Mouse (Mus musculus): ENCODE measurements around the gene Tmem231.

DNA sequence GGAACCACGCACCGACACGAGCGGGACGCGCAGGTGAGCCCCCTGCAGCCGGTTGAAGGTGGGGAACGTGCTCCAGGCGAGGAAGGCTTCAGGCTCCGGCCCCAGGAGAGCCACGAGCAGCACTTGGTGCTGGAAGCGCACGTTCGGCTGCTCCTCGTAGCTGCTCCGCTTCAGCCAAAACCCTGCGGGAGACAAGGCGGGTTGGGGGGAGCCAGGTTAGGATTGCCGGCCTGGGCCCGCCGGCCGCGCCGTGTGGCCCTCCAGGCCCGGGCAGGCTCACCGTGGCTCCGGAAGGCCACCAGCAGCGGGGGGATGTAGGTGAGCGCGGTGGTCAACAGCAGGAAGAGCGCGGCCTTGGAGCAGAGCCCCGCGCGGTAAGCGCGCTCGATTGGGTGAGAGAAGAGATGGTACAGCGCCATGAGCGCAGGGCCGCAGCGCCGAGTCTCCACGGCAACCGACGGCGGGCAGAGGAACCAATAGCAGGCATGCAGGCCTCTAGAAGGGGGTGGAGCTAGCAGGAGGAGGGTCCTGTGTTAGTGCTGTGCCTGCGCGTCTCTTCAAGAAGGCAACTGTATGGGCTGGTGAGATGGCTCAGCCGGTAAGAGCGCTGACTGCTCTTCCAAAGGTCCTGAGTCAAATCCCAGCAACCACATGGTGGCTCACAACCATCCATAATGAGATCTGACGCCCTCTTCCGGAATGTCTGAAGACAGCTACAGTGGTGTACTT, at the start of gene Tmem231:
- no peak for TF ChIP-seq EP300 (IDR thresholded peaks at IDR 0.05; ENCODE audit: low read depth)
- no peak for TF ChIP-seq CTCF (IDR thresholded peaks at IDR 0.05; ENCODE audit: low read depth)

Measured in heart, postnatal 0 days (tissue).